Mouse (Mus musculus): ENCODE measurements around the gene App. TPM values are rescaled to one million over a fixed set of nuclear protein-coding genes. Genes with fewer than 3 reads are reported as not detected.

The App gene
- polyA plus RNA-seq, 1 experiment from 2014 or later: 157 TPM

DNA sequence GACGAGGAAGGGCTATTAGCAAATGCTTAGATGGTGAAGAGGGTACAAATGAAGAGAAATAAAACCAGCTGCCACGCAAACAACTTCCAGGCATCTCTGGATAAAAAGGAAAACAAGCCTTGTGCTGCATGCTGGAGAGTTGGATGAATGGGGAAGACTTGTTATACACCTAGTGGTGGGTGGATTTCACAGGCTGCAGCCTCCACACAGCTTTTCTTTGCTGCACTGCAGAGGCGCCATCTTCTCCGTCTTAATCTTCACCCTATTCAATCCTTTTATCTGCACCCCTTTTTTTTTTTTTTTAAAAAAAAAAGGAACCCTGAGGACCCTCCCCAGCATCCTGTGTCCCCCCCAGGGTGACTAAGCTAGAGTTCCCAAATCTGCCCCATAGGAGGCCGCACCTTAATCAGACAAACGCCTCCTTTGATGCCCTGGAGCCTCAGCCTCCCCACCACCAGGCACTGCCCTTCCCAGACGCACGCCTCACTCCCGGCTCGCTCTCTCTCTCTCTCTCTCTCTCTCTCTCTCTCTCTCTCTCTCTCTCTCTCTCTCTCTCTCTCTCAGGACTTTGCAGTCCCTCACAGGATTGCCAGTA, 1.5 kb downstream of the App start:
- Histone ChIP-seq H3K4me2 (peak overlapping the region; percentile 56), H3K9ac (ENCODE audit: low read length) (peak overlapping the region; percentile 92), H3K27ac (ENCODE audit: low read depth, low read length) (peak overlapping the region; percentile 82), H3K4me3 (ENCODE audit: low read depth, low read length) (peak overlapping the region; percentile 90), H3K4me1 (ENCODE audit: control insufficient read depth, insufficient read depth, low read length) (peaks cover 7% of the 10 kb centered on the region), H3K27me3 (ENCODE audit: control insufficient read depth, insufficient read depth, low read length) (peaks cover 2% of the 10 kb centered on the region; the same call in 1 of the 2 replicates), H3K9me3 (ENCODE audit: control insufficient read depth, low read length) (no peaks in the 10 kb centered on the region), H3K36me3 (ENCODE audit: control insufficient read depth, insufficient read depth, low read length) (no peaks in the 10 kb centered on the region; the same call in 1 of the 2 replicates)
- DNase-seq (ENCODE audit: low spot score, missing footprints) (peak; percentile 95), ATAC-seq (ENCODE audit: low FRiP score) (peak; percentile 74)
- WGBS: 2% methylated on average over 10 of the region's 10 CpGs

DNA sequence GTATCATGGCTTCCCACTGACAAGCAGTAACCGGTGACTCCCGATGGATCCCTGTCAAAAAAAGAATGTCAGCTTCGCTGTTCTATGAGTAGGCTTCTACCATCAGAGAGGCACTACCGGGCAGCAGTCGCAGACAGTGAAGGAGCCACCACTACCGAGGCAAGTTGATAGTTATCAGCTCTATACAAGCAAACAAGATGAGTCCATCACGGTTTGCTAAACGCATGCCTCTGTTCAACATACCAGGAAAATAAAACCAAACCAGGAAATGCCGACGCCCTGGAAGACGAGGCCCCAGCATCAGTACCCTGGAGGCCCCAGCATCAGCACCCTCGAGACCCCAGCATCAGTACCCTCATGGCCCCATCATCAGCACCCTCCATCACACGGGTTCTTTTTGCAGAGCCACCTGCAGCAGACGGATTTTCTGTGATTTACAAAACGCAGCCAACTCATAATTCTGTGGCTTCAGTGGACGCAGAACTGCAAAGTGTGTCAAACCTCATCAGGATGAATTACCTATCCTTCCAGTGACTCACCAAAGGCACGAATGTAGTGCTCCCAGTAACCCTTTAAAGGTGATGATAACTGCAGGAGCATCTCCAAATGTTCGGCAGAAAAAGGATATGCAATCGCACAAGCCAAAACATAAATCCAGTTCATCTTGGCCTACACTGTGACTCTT, 2.6 kb downstream of the App start:
- peaks cover 7% of the 10 kb centered on the region for H3K4me1 ChIP-seq (ENCODE audit: control insufficient read depth, insufficient read depth, low read length)
- H3K9me3 ChIP-seq (ENCODE audit: control insufficient read depth, low read length): no peaks in the 10 kb centered on the region
- DNase-seq (ENCODE audit: low spot score, missing footprints) (no peak), ATAC-seq (ENCODE audit: low FRiP score) (no peak)
- 70% methylated on average over 19 of the region's 19 CpGs for WGBS
- H3K4me3 ChIP-seq (ENCODE audit: low read depth, low read length): peak overlapping the region; percentile 17; the same call in 1 of the 2 replicates
- no peaks in the 10 kb centered on the region; the same call in 1 of the 2 replicates for H3K36me3 ChIP-seq (ENCODE audit: control insufficient read depth, insufficient read depth, low read length)
- H3K27me3 ChIP-seq (ENCODE audit: control insufficient read depth, insufficient read depth, low read length): peaks cover 2% of the 10 kb centered on the region; the same call in 1 of the 2 replicates
- peak overlapping the region; percentile 38; the same call in 1 of the 2 replicates for H3K9ac ChIP-seq (ENCODE audit: low read length)
- H3K4me2 ChIP-seq: peak overlapping the region; percentile 56
- H3K27ac ChIP-seq (ENCODE audit: low read depth, low read length): no peak overlapping the region

DNA sequence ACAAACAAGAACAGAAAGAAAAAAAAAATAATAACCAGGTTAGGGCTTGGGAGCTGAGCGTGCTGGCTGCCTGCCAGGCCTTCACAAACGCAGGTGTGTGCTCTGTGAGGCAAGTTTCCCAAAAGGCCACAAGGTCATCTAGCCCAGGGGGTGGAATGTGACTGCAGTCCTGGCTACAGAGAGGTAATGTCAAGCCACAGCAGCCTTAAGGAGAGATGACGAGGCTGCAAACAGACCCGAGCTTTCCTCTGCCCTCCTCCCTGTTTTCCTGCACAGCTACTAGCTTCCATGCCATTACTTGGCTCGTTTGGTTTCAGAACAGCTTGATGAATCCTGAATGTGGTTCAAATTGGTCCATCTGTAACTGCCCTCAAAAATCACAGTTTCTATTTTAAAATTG, 4.7 kb downstream of the App start:
- Histone ChIP-seq H3K4me2 (no peak overlapping the region), H3K9ac (ENCODE audit: low read length) (no peak overlapping the region), H3K27me3 (ENCODE audit: control insufficient read depth, insufficient read depth, low read length) (no peaks in the 10 kb centered on the region), H3K36me3 (ENCODE audit: control insufficient read depth, insufficient read depth, low read length) (no peaks in the 10 kb centered on the region; the same call in 1 of the 2 replicates), H3K4me3 (ENCODE audit: low read depth, low read length) (no peak overlapping the region), H3K4me1 (ENCODE audit: control insufficient read depth, insufficient read depth, low read length) (peaks cover 7% of the 10 kb centered on the region), H3K9me3 (ENCODE audit: control insufficient read depth, low read length) (no peaks in the 10 kb centered on the region), H3K27ac (ENCODE audit: low read depth, low read length) (no peak overlapping the region)
- ATAC-seq (ENCODE audit: low FRiP score) (no peak), DNase-seq (ENCODE audit: low spot score, missing footprints) (no peak)
- 77% methylated on average over 5 of the region's 5 CpGs for WGBS

DNA sequence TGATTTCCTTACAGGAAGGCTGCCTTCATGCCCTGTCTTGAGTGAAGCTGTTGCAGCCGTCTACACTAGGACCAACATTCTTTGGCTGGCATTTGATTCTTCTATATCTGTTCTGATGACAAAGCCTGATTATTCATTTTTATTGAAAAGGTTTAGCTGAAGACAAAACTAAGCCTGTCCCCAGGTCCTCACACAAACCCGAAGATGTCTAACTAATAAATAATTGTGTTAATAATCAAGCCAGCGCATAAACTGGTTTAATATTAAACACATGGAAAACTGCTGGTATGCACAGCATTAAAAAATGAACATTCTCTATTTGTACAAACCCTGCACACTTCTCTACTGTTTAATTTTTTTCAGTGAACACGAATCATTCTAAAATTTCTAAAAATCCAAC, 7.4 kb downstream of the App start:
- H3K36me3 ChIP-seq (ENCODE audit: control insufficient read depth, insufficient read depth, low read length): no peaks in the 10 kb centered on the region; the same call in 1 of the 2 replicates
- no peak overlapping the region for H3K4me3 ChIP-seq (ENCODE audit: low read depth, low read length)
- no peak for DNase-seq (ENCODE audit: low spot score, missing footprints)
- H3K4me2 ChIP-seq: no peak overlapping the region
- no peak overlapping the region for H3K27ac ChIP-seq (ENCODE audit: low read depth, low read length)
- peaks cover 6% of the 10 kb centered on the region for H3K4me1 ChIP-seq (ENCODE audit: control insufficient read depth, insufficient read depth, low read length)
- 85% methylated on average over 4 of the region's 4 CpGs for WGBS
- H3K9me3 ChIP-seq (ENCODE audit: control insufficient read depth, low read length): no peaks in the 10 kb centered on the region
- no peaks in the 10 kb centered on the region for H3K27me3 ChIP-seq (ENCODE audit: control insufficient read depth, insufficient read depth, low read length)
- no peak overlapping the region for H3K9ac ChIP-seq (ENCODE audit: low read length)
- ATAC-seq (ENCODE audit: low FRiP score): no peak

DNA sequence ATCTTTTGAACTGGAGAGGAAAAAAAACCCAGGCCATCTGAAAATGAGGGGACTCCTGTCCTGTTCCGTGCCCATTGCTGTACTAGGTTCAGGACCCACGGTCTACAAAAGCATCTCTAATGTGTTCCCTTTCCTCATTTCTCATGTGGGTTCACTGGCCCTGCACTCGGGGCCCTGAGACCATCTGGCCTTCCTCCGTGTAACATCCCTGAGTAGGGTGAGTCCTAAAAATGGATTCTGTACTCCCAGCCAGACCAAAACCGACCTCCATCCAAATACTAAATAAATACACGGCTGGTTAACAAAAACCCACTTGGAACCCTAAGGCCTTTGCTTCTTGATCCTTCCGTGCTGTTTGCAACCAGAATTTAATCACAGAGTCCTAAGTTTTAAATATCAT, 7.9 kb downstream of the App start:
- Histone ChIP-seq H3K36me3 (ENCODE audit: control insufficient read depth, insufficient read depth, low read length) (no peaks in the 10 kb centered on the region; the same call in 1 of the 2 replicates), H3K27me3 (ENCODE audit: control insufficient read depth, insufficient read depth, low read length) (no peaks in the 10 kb centered on the region), H3K4me3 (ENCODE audit: low read depth, low read length) (no peak overlapping the region), H3K27ac (ENCODE audit: low read depth, low read length) (no peak overlapping the region), H3K9ac (ENCODE audit: low read length) (no peak overlapping the region), H3K4me1 (ENCODE audit: control insufficient read depth, insufficient read depth, low read length) (peaks cover under 1% of the 10 kb centered on the region; the same call in 1 of the 2 replicates), H3K9me3 (ENCODE audit: control insufficient read depth, low read length) (no peaks in the 10 kb centered on the region), H3K4me2 (no peak overlapping the region)
- ATAC-seq (ENCODE audit: low FRiP score) (no peak), DNase-seq (ENCODE audit: low spot score, missing footprints) (no peak)
- 83% methylated on average over 7 of the region's 7 CpGs for WGBS

DNA sequence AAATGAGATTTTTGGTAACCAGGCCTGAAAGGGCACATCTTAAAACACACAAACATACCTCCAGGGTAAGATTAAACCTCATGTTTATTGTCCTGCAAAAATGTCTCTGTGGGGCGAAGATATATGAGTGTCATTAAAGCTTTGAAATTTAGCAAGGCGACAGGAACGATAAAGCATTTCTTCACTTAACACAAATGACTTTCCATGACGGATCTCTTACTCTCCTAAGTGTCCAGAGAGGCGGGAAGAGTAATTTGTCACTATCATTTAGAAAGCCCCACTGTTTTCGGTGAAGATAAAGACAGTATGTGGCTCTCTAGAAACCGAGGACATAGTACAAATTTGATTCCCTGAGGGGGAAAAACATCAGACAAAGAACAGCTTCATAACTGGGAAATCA, 8.4 kb downstream of the App start:
- ATAC-seq (ENCODE audit: low FRiP score) (no peak), DNase-seq (ENCODE audit: low spot score, missing footprints) (no peak)
- Histone ChIP-seq H3K4me1 (ENCODE audit: control insufficient read depth, insufficient read depth, low read length) (no peaks in the 10 kb centered on the region), H3K9me3 (ENCODE audit: control insufficient read depth, low read length) (no peaks in the 10 kb centered on the region), H3K36me3 (ENCODE audit: control insufficient read depth, insufficient read depth, low read length) (no peaks in the 10 kb centered on the region; the same call in 1 of the 2 replicates), H3K4me2 (no peak overlapping the region), H3K9ac (ENCODE audit: low read length) (no peak overlapping the region), H3K4me3 (ENCODE audit: low read depth, low read length) (no peak overlapping the region), H3K27me3 (ENCODE audit: control insufficient read depth, insufficient read depth, low read length) (no peaks in the 10 kb centered on the region), H3K27ac (ENCODE audit: low read depth, low read length) (no peak overlapping the region)
- WGBS: 84% methylated on average over 7 of the region's 7 CpGs

DNA sequence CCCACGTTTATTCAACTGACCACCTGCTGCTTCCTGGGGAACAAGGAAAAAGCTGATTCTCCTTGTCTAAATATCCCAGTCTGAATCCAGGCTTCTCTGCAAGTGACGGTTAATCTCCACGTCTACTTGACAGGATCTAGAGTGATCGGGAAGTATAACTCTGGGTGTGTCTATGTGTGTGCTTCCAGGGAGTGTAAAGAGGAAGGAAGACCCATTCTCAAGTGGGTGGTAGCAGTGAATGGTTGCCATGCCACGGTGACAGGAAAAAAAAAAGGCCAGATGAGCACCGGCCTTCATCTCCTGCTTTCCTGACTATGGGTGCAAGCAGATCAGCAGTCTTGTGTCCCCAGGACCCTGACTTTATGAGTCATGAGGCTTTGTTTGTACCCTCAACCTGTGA, 10.8 kb downstream of the App start:
- no peak overlapping the region for H3K4me2 ChIP-seq
- DNase-seq (ENCODE audit: low spot score, missing footprints): no peak
- H3K36me3 ChIP-seq (ENCODE audit: control insufficient read depth, insufficient read depth, low read length): no peaks in the 10 kb centered on the region; the same call in 1 of the 2 replicates
- H3K4me1 ChIP-seq (ENCODE audit: control insufficient read depth, insufficient read depth, low read length): no peaks in the 10 kb centered on the region
- H3K9me3 ChIP-seq (ENCODE audit: control insufficient read depth, low read length): no peaks in the 10 kb centered on the region
- H3K4me3 ChIP-seq (ENCODE audit: low read depth, low read length): no peak overlapping the region
- H3K9ac ChIP-seq (ENCODE audit: low read length): no peak overlapping the region
- 85% methylated on average over 6 of the region's 6 CpGs for WGBS
- H3K27ac ChIP-seq (ENCODE audit: low read depth, low read length): no peak overlapping the region
- H3K27me3 ChIP-seq (ENCODE audit: control insufficient read depth, insufficient read depth, low read length): no peaks in the 10 kb centered on the region
- ATAC-seq (ENCODE audit: low FRiP score): no peak

DNA sequence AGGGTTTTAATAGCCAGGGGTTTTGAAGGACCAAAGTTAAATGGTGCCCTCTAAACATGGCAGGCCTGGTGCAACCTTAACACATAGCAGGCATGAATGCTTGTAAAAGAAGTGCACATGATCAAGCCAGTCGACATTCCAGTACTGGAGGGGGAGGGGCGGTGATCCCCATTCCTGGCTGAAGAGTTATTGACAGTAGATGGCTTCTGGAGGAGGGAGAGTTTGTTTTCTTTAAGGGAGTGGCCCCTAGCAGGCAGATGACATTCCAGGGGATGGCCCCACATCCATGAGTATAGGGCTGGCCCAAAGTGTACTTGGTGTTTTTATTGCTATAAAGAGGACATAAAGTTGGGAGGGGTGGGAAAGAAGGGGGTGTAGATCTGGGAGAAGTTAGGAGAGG, 13.4 kb downstream of the App start:
- Histone ChIP-seq H3K4me1 (ENCODE audit: control insufficient read depth, insufficient read depth, low read length) (no peaks in the 10 kb centered on the region), H3K9me3 (ENCODE audit: control insufficient read depth, low read length) (no peaks in the 10 kb centered on the region), H3K9ac (ENCODE audit: low read length) (no peak overlapping the region), H3K27ac (ENCODE audit: low read depth, low read length) (no peak overlapping the region), H3K27me3 (ENCODE audit: control insufficient read depth, insufficient read depth, low read length) (no peaks in the 10 kb centered on the region), H3K36me3 (ENCODE audit: control insufficient read depth, insufficient read depth, low read length) (no peaks in the 10 kb centered on the region), H3K4me3 (ENCODE audit: low read depth, low read length) (no peak overlapping the region), H3K4me2 (no peak overlapping the region)
- WGBS: 78% methylated on average over 2 of the region's 2 CpGs
- no peak for DNase-seq (ENCODE audit: low spot score, missing footprints)
- ATAC-seq (ENCODE audit: low FRiP score): no peak

DNA sequence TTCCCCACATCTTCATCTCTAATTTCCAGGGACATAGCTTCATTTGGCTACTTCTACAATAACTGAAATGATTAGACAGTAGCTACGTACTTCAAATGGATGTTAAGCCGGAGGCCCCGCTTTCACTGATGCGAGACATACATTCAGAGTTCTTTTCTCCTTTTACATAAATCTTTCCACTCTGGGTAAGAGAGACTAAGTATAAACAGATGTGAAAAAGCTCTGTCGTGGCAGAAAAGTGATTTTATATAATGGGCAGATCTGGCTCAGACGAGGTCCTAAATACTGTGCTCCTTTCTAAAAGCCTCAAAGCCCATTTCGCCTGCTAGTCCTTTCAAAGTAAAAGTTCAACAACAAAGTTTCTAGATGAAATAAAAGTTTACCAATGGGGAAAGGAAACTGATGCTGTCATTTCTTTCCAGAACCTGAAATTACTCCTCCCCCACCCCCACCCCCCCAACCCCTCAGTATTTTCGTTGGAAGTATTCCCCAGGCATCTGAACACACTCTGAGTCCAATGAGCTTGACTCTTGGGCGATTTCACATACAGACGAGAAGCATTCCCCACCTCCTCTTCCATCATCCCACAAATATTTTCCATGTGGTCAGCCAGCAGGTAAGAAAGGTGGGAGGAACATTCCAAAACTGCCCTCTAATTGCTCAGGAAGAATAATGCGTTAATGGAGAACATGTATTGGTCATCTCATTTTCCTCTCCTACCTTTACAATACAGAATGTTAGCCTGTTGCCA, 15.6 kb downstream of the App start:
- 84% methylated on average over 11 of the region's 11 CpGs for WGBS
- DNase-seq (ENCODE audit: low spot score, missing footprints) (no peak), ATAC-seq (ENCODE audit: low FRiP score) (no peak)

More for the DNA sequence above, 15.6 kb downstream of the App start:
- Histone ChIP-seq H3K9me3 (ENCODE audit: control insufficient read depth, low read length) (no peaks in the 10 kb centered on the region), H3K4me2 (no peak overlapping the region), H3K9ac (ENCODE audit: low read length) (no peak overlapping the region), H3K36me3 (ENCODE audit: control insufficient read depth, insufficient read depth, low read length) (no peaks in the 10 kb centered on the region), H3K27ac (ENCODE audit: low read depth, low read length) (no peak overlapping the region), H3K4me3 (ENCODE audit: low read depth, low read length) (no peak overlapping the region), H3K4me1 (ENCODE audit: control insufficient read depth, insufficient read depth, low read length) (no peaks in the 10 kb centered on the region), H3K27me3 (ENCODE audit: control insufficient read depth, insufficient read depth, low read length) (no peaks in the 10 kb centered on the region)
